Mouse (Mus musculus) intestine, embryonic 15.5 days (tissue): ENCODE data around the gene Tox4. TPM values are rescaled to one million over a fixed set of nuclear protein-coding genes. Genes with fewer than 3 reads are reported as not detected.
A peak's percentile ranks its signal among the peaks of the same experiment; 100 is the strongest.

Experiments used
- ATAC-seq: fragments of 200-750 bp; cut with Nextera tagmentation; 2 replicates; pipeline ENCODE4 v1.8.0; 2017; ENCODE audit warnings: moderate TSS enrichment, moderate library complexity
- H3K27ac ChIP-seq: fragments of 300-500 bp; sonication (generic); 2 replicates; pipeline ENCODE4 v1.5.1; 2015; ENCODE audit warnings: mild to moderate bottlenecking, inconsistent platforms
- H3K27me3 ChIP-seq: fragments of 300-500 bp; sonication (generic); replicated peaks from 2 replicates; pipeline ENCODE4 v1.6.1; 2015; ENCODE audit warnings: inconsistent platforms
- H3K36me3 ChIP-seq: fragments of 300-500 bp; sonication (generic); 2 replicates; pipeline ENCODE4 v1.6.1; 2015; ENCODE audit warnings: inconsistent platforms
- H3K4me1 ChIP-seq: fragments of 300-500 bp; sonication (generic); replicated peaks from 2 replicates; pipeline ENCODE4 v1.6.1; 2015; ENCODE audit warnings: inconsistent platforms
- H3K4me2 ChIP-seq: fragments of 300-500 bp; sonication (generic); replicated peaks from 2 replicates; pipeline ENCODE4 v1.6.1; 2015; ENCODE audit warnings: mild to moderate bottlenecking, inconsistent platforms
- H3K4me3 ChIP-seq: fragments of 300-500 bp; sonication (generic); replicated peaks from 2 replicates; pipeline ENCODE4 v1.5.1; 2015; ENCODE audit warnings: inconsistent platforms
- H3K9ac ChIP-seq: fragments of 300-500 bp; sonication (generic); 2 replicates; pipeline ENCODE4 v1.6.1; 2015; ENCODE audit warnings: inconsistent platforms
- H3K9me3 ChIP-seq: fragments of 300-500 bp; sonication (generic); 2 replicates; pipeline ENCODE4 v1.6.1; 2016; ENCODE audit warnings: inconsistent platforms
- WGBS: fragments of 180-500 bp; shearing (Covaris S2); methylation state at CpG from one replicate; pipeline ENCODE4 v1.1.7; 2015; 5-methylcytosine and 5-hydroxymethylcytosine counted together
- polyA plus RNA-seq: library from polyadenylated mRNA; unstranded; fragments of >200 nt; fragmentation: Nextera tagmentation; extraction: Ambion mirVana; gene quantifications from 2 replicates; pipeline ENCODE4 v1.2.1, GENCODE M21; 2015

Tox4 gene
- 36.0 and 36.1 TPM in 2 replicates for polyA plus RNA-seq

DNA sequence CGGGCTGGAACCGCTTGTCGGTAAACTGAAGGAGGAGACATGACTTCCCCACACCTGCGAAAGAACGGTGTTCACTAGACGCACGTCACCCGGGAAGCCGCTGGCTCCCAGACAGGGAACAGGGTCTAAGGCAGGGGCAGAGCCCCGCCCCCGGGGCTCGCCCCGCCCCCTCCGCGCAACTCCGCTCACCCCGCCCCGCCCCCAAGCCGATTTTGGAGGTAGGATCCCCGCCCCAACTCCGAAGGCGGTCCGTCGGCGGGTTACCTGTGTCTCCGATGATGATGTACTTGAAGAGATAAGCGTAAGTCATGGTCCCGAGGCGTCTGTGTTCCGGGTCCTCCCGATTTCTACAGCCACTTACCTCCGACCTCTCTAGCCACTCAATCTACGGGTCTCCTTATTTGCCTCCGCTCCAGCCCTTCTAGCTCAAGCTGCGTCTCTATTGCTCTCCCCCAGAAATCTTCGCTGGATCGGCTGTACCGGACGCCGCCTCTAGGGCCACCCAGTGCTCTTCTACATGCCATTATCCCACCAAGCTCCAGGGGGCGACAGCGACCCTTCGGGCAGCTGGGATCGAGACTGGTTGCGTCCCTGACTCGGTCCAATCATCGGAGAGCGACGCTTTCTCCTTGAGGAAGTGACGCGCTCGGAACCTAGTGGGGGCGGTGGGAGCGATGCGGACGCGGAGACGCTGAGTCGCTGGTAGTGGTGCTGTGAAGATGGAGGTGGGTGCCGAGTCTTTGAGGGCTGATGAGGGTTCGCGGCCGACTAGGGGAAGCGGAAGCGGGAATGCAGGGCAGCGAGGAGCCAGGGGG lies at the start of gene Tox4, which contains the start of gene Rab2b:
Tox4 (plus strand) TSS at position 215 of the 815 bp plus-strand sequence.
Rab2b (minus strand) TSS at position 614 of the 815 bp plus-strand sequence.
- H3K27me3 ChIP-seq: no peaks in the 10 kb centered on the region
- peak within 1 kb of the TSS; percentile 67 for H3K4me2 ChIP-seq
- no peaks in the 10 kb centered on the region for H3K9me3 ChIP-seq
- H3K36me3 ChIP-seq: no peaks in the 10 kb centered on the region
- H3K27ac ChIP-seq: peak within 1 kb of the TSS; percentile 89
- H3K4me1 ChIP-seq: 0 out of 2 replicates have a peak, but pooled peaks cover 3% of the 10 kb centered on the region
- under 1% methylated on average over 62 of the region's 66 CpGs for WGBS
- ATAC-seq: peak; percentile 99
- peak within 1 kb of the TSS; percentile 87 for H3K9ac ChIP-seq
- H3K4me3 ChIP-seq: peak within 1 kb of the TSS; percentile 77

DNA sequence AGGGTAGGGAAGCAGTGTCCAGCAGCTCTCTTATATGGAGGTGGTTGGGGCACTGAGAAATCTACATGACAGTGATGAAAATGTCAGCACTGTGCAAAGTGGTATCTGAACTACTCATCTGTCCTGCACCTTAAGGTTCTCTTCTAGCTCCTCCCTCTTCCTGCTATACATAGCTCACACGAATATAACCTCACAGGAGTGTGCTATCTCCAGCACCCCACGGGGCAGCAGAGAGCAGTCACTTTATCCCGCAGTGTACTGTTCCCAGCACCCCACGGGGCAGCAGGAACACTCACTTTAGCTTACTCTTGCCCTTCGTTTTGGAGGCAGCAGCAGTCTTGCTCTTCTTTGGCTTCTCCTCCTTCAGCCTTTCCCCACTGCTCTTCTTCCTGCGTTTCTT lies 46.7 kb upstream of the Tox4 start:
- Histone ChIP-seq H3K4me2 (no peak overlapping the region), H3K4me3 (no peak overlapping the region), H3K27me3 (no peaks in the 10 kb centered on the region), H3K9me3 (no peaks in the 10 kb centered on the region), H3K9ac (no peak overlapping the region), H3K36me3 (peaks cover 50% of the 10 kb centered on the region), H3K4me1 (no peaks in the 10 kb centered on the region), H3K27ac (no peak overlapping the region)
- WGBS: 80% methylated on average over 6 of the region's 6 CpGs
- ATAC-seq: no peak

DNA sequence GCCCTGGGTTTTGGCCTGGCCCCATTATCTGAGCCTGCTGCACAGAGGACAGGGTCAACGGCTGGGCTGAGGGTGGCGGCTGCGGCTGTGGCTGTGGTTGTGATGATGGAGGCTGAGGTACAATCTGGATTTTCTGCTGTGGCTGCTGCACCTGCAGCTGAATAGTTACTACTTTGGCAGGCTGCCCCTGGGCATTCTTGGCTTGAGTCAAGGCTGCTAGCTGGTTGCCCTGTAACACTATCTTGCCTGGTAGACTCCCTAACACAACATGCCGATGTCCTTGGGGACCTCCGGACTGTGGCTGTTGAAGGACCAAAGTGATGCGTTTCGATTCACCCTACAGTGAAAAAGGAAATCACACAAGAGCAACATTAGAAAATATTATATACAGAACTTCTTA lies 43.8 kb upstream of the Tox4 start:
- H3K9ac ChIP-seq: no peak overlapping the region
- no peak overlapping the region for H3K27ac ChIP-seq
- WGBS: 92% methylated on average over 7 of the region's 7 CpGs
- no peak overlapping the region for H3K4me3 ChIP-seq
- no peaks in the 10 kb centered on the region for H3K9me3 ChIP-seq
- no peaks in the 10 kb centered on the region for H3K4me1 ChIP-seq
- no peaks in the 10 kb centered on the region for H3K27me3 ChIP-seq
- peaks cover 42% of the 10 kb centered on the region for H3K36me3 ChIP-seq
- no peak overlapping the region for H3K4me2 ChIP-seq
- ATAC-seq: no peak

DNA sequence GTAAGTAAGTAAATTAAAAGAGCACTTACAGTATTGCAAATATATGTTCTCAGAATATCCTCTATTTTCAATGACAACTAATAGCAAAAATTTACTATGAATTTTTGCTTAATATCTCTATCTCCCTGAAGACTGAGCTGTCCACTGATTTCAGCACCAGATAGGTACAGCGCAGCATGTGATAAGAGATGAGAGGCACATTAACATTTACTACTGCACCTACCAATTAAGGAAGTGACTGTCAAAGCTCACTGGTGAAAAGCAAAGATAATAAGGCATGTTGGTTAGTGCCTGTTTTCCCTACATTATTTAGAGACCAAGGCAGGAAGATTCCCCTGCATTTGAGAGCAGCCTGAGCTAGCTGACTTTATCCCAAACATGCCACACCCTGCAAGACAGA lies 42.7 kb upstream of the Tox4 start:
- no peak for ATAC-seq
- peaks cover 33% of the 10 kb centered on the region for H3K36me3 ChIP-seq

DNA sequence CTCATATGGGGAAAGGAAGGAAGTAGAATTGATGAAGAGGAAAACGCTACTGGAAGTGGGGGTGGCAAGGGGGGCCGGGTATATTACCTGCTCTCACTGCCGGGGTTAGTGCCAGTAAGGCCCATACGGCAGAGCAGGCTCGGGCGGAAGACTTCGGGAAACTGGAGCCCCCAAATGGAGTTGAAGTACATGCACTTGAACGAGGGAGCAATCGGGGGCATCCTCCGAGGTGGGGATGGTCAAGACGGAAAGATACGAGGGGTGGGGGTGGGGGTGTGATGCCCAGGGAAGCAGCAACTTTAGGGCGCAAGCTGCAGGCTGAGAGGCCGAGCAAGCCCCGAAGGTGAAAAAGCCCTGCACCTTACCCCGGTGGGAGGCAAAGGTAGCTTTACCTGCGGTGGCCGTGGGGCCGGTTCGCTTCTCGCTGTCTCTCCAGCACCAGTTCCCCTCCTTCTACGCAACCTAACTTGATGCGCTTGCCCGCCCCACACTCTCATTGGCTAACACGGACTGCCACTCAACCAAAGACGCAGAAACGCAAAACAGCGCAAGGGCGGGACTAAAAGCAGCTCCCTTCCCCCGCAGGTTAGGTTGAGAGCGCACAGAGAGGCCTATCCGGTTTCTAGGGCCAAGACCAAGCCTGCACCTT lies 34.8 kb upstream of the Tox4 start:
- Histone ChIP-seq H3K9ac (peak overlapping the region; percentile 74), H3K27me3 (no peaks in the 10 kb centered on the region), H3K4me3 (peak overlapping the region; percentile 74), H3K27ac (peak overlapping the region; percentile 92), H3K36me3 (no peaks in the 10 kb centered on the region), H3K4me1 (peaks cover 8% of the 10 kb centered on the region; the same call in 1 of the 2 replicates), H3K4me2 (peak overlapping the region; percentile 81), H3K9me3 (no peaks in the 10 kb centered on the region)
- WGBS: 0% methylated on average over 32 of the region's 32 CpGs
- ATAC-seq: peak; percentile 99

More for the DNA sequence above, 42.7 kb upstream of the Tox4 start:
- H3K27ac ChIP-seq: no peak overlapping the region
- H3K27me3 ChIP-seq: no peaks in the 10 kb centered on the region
- WGBS: 98% methylated on average over 1 of the region's 1 CpGs
- H3K4me3 ChIP-seq: no peak overlapping the region
- H3K9me3 ChIP-seq: no peaks in the 10 kb centered on the region
- H3K4me1 ChIP-seq: no peaks in the 10 kb centered on the region
- H3K4me2 ChIP-seq: no peak overlapping the region
- no peak overlapping the region for H3K9ac ChIP-seq

DNA sequence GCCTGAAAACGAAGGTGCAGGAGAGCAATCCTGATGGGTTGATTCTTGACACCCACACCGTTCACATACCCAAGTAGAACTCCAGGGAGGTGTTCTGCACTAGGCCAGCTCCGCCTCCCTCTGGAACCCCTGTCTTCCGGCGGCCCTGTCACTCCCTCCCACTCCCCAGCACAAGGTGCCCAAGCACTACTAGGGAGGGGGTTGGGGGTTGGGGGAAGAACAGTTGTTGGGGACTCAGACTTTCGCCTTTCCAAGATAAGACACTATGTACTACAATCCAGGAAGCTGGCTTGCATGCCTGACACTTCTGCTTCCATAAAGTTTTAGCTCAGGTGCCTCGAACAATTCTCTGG lies 34.3 kb upstream of the Tox4 start:
- Histone ChIP-seq H3K9ac (peak overlapping the region; percentile 62), H3K9me3 (no peaks in the 10 kb centered on the region), H3K27me3 (no peaks in the 10 kb centered on the region), H3K36me3 (no peaks in the 10 kb centered on the region), H3K4me1 (peaks cover 8% of the 10 kb centered on the region; the same call in 1 of the 2 replicates), H3K4me2 (peak overlapping the region; percentile 81), H3K4me3 (peak overlapping the region; percentile 74), H3K27ac (peak overlapping the region; percentile 92)
- WGBS: 8% methylated on average over 7 of the region's 7 CpGs
- peak; percentile 87; the same call in 1 of the 2 replicates for ATAC-seq

DNA sequence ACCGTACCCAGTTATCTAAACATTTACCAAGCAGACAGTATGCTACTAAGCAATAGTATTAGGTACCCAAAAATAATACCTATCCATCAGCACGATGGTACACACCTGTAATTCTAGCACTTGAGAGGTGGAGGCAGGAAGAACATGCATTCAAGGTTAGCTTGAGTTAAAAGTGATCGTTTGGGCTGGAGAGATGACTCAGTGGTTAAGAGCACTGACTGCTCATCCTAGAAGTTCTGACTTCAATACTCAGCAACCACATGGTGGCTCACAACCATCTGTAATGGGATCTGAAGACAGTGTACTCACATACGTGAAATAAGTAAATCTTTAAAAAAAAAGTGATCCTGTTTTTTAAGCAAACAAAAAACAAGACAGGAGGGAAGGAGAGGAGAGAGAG lies 32.8 kb upstream of the Tox4 start:
- ATAC-seq: no peak
- no peak overlapping the region for H3K27ac ChIP-seq
- peaks cover 8% of the 10 kb centered on the region; the same call in 1 of the 2 replicates for H3K4me1 ChIP-seq
- no peaks in the 10 kb centered on the region for H3K27me3 ChIP-seq
- no peak overlapping the region for H3K9ac ChIP-seq
- H3K36me3 ChIP-seq: no peaks in the 10 kb centered on the region
- H3K4me2 ChIP-seq: no peak overlapping the region
- no peaks in the 10 kb centered on the region for H3K9me3 ChIP-seq
- H3K4me3 ChIP-seq: no peak overlapping the region
- WGBS: 75% methylated on average over 4 of the region's 4 CpGs

DNA sequence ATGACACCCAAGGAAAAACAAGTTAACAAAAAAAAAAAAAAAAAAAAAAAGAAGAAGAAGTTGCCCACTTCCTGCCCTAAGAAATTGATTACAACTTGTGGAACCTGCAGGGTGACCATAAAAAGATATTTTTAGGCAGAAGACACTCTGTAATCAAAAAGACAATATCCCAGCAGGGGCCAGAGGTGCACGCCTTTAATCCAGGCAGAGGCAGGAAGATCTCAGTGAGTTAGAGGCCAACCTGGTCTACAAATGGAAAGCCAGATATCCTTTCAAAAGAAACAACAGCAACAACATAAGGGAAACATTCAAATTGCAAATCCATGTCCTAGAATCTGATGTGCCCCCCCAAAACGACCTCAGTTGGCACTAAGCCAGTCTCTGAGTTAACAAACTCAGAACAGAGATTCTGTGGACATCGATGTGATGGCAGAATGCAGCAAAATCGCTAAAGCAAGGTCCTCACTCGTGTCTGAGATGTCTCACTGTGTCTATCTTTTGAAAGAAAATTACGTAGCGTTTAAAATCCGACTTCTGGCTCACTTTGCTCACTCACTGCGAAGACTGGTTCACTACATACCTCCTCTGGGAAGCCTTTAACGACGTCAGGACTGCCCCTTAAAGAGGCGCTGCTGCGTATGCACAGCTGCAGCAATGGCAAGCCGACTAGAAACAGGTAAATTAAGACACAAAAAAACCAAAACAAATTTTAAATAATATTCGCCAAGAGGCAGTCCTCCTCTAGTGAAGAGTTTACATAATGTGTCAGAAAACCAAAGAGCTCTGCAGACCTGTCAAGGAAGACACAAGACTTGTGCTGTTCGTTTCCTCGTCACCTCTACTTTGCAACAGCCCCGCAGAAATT lies 22.4 kb upstream of the Tox4 start:
- Histone ChIP-seq H3K27me3 (no peaks in the 10 kb centered on the region), H3K4me2 (peak overlapping the region; percentile 68), H3K9ac (peak overlapping the region; percentile 90), H3K27ac (peak overlapping the region; percentile 94), H3K9me3 (no peaks in the 10 kb centered on the region), H3K4me3 (peak overlapping the region; percentile 91), H3K4me1 (peaks cover 9% of the 10 kb centered on the region; the same call in 1 of the 2 replicates), H3K36me3 (no peaks in the 10 kb centered on the region)
- no peak for ATAC-seq
- WGBS: 5% methylated on average over 18 of the region's 18 CpGs

DNA sequence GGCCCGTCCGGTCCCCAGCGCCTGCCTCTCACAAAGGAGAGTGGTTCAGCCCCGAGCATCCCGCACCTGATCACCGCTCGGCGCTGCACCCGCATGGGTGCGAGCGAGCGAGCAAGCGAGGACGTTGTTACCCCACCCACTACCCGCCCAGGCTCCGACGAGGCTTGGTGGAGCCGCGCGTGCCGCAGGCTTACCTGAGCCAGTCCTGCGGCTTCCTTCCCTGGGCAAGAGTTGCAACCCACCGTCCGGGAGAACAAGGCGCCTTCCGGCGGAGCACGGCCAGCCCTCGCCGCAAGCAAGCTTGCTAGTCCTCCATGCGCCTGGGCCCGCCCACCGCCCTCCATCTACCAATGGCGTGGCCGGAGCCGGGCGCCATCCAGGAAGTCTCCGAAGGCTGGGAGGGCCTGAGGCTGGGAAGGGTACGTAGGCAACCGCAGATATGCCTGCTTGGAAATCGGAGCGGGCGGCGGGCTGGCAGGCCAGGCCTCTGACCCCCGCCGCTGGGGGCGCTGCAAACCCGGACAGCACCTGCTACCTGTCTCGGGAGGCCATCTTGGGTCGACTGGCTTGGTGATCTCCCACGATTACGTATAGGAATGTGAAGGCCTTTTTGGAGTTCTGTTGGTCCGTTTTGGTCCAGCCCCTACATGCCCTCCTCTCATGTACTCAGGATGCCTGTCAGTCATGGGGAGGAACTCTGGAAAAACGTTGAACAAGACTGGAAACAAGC lies 21.3 kb upstream of the Tox4 start, which contains the start of gene Chd8:
Chd8 (minus strand) TSS at position 297 of the 730 bp plus-strand sequence.
- Histone ChIP-seq H3K4me1 (peaks cover 9% of the 10 kb centered on the region; the same call in 1 of the 2 replicates), H3K36me3 (no peaks in the 10 kb centered on the region), H3K27me3 (no peaks in the 10 kb centered on the region), H3K9ac (peak within 1 kb of the TSS; percentile 90), H3K27ac (peak within 1 kb of the TSS; percentile 94), H3K9me3 (no peaks in the 10 kb centered on the region), H3K4me3 (peak within 1 kb of the TSS; percentile 91), H3K4me2 (peak within 1 kb of the TSS; percentile 68)
- peak; percentile 100 for ATAC-seq
- under 1% methylated on average over 54 of the region's 54 CpGs for WGBS

DNA sequence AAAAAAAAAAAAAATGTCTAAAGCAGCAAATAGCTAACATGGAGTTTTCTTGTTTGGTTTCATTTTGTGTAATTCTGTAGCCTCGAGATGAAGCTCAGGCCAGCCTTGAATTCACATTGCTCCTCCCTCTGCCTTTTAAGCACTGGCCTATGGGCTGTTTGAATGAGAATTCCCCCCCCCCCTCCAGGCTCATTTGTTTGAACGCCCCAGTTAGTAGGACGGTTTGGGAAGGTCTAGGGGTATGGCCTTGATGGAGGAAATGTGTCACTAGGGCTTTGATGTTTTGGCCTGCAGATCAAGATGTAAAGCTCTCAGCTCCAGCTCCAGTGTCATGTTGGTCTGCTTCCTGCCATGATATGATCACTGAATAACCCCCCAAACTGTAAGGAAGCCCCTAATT lies 6.2 kb upstream of the Tox4 start:
- 73% methylated on average over 3 of the region's 3 CpGs for WGBS
- no peaks in the 10 kb centered on the region for H3K9me3 ChIP-seq
- no peak overlapping the region for H3K4me2 ChIP-seq
- no peak overlapping the region for H3K27ac ChIP-seq
- no peak for ATAC-seq
- H3K9ac ChIP-seq: no peak overlapping the region
- no peak overlapping the region for H3K4me3 ChIP-seq
- H3K4me1 ChIP-seq: no peaks in the 10 kb centered on the region
- H3K27me3 ChIP-seq: no peaks in the 10 kb centered on the region
- H3K36me3 ChIP-seq: no peaks in the 10 kb centered on the region

DNA sequence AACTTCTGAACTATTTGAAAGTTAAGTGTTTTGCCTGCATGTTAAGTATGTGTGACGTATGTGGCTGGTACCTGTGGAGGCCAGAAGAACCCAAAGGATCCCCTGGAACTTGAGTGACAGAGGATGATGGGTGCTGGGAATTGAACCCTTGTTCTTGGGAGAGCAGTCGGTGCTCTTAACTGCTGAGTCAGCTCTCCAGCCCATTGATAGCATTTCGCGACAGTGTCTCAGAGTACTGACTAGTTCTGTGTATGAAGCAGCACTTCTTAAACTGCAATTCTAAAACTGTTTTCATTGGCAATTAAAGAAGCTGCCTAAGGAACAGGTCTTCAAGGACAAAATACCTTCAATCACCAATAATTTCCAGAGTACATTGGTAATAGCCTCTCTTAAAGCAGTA lies 1.7 kb upstream of the Tox4 start:
- H3K9ac ChIP-seq: no peak overlapping the region
- ATAC-seq: no peak
- H3K9me3 ChIP-seq: no peaks in the 10 kb centered on the region
- H3K4me2 ChIP-seq: no peak overlapping the region
- H3K36me3 ChIP-seq: no peaks in the 10 kb centered on the region
- H3K27me3 ChIP-seq: no peaks in the 10 kb centered on the region
- H3K4me3 ChIP-seq: no peak overlapping the region
- 0 out of 2 replicates have a peak, but pooled peaks cover 3% of the 10 kb centered on the region for H3K4me1 ChIP-seq
- 91% methylated on average over 4 of the region's 4 CpGs for WGBS
- no peak overlapping the region for H3K27ac ChIP-seq
